Mouse (Mus musculus) embryonic fibroblast, embryonic 13.5 days (primary cell): ENCODE data around the gene Marcksl1.

ENCODE experiments used
- CTCF ChIP-seq: IDR thresholded peaks from 2 replicates; pipeline ENCODE4 v1.5.1; 2011; ENCODE audit warnings: mild to moderate bottlenecking, control low read depth, low read length, moderate library complexity, borderline replicate concordance; ENCODE audit not compliant: insufficient read depth
- POLR2A ChIP-seq: IDR thresholded peaks from 2 replicates; pipeline ENCODE4 v1.6.1; 2011; ENCODE audit warnings: low read depth, mild to moderate bottlenecking, control low read depth, low read length, moderate library complexity

DNA sequence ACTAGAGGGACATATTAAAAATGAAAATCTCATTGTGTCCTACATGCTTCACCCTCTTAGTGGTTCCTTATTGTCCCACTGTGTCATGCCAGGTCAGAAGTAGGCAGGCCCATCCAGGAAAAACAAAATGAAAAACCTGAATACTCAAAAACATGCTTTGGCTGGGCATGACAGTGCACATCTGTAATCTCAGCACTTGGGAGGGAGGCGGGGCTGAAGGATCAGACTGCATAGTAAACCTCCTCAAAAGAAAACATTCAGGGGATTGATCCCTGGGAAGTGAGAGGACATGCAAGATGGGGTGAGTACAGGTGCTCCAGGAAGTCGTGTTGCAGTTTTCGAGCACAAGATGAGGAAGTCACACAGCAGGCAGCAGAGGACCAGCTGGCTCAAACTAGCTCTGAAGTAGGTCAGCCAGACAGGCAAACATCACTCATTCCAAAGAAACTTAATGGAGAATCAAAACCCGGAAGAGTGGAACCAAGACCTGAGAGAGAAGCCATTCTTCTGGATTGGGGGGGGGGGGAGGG lies 49.0 kb upstream of the Marcksl1 start:
- TF ChIP-seq CTCF (no peak), POLR2A (no peak)
